ENCODE assay signal across 19 mouse cellular contexts in the genomic region with DNA sequence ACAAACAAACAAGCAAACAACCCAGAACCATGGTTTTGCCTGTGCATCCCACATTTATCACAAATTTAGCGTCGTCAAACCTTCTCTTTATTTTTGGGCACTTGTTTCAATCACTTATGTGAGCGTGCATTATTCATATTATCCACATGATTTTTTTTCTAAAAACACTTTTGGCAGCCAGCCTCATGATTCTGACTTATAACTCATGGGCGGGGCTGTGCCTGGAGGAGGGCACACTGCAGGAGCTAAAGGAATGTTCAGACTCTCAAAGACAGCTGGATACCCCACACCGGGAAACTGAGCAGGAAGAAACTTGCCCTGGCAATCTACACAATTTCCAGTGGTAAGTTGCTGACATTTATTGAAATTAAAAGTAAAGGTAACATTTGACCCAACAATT.
A peak's percentile ranks its signal among the peaks of the same experiment; 100 is the strongest.
DNase-seq lines count a peak whose midpoint lies in the region; ATAC-seq lines count a peak whose summit lies in the region.
"Had no signal": no experiment of that assay in that cellular context is flagged by ENCODE, and none has a peak within 500 bp of the region (broad histone marks: within the 10 kb centered on the region; RNA-seq: fewer than 3 reads in every experiment).

No protein-coding gene starts in this region.

- no peak overlapping the region for H3K4me2 ChIP-seq in limb, embryonic 15.5 days
- H3K4me2 ChIP-seq: embryonic facial prominence, embryonic 12.5 days; midbrain, embryonic 12.5 days; neural tube, embryonic 12.5 days had no signal

- 57% methylated on average over 5 of the region's 5 CpGs for WGBS in limb, embryonic 15.5 days

- DNase-seq in adrenal gland, postnatal 36 days: peak; percentile 5 to 28
- no peak for DNase-seq in adrenal gland, postnatal 4 days (ENCODE audit: low spot score in 2 of 2)
- DNase-seq in left cerebral cortex, postnatal 14 days (ENCODE audit: low spot score in 2 of 2): peak; percentile 14 to 50
- DNase-seq in left cerebral cortex, adult 18-20 months (ENCODE audit: low spot score in 2 of 2): no peak
- peak; percentile 83 for DNase-seq in NIH3T3 (ENCODE audit: low read depth)
- no peak for DNase-seq in thymus, postnatal 0 days (ENCODE audit: low spot score)
- no peak for DNase-seq in layer of hippocampus, adult 9-11 months
- DNase-seq: forebrain, postnatal 0 days; heart, adult 18-20 months; kidney, adult 11 months; spleen, adult 18-20 months had no signal

- intact Hi-C loops in left cerebral cortex, postnatal 14 days (cut with DNase I): no loop called here

- peaks cover 15% of the 10 kb centered on the region; the same call in 1 of the 2 replicates for H3K4me1 ChIP-seq in limb, embryonic 15.5 days
- H3K4me1 ChIP-seq: hindbrain, embryonic 10.5 days; midbrain, embryonic 12.5 days; neural tube, embryonic 12.5 days had no signal

- peak overlapping the region; percentile 33; the same call in 1 of the 2 replicates for H3K27ac ChIP-seq in limb, embryonic 15.5 days
- H3K27ac ChIP-seq: embryonic facial prominence, embryonic 12.5 days; hindbrain, embryonic 10.5 days; hindbrain, postnatal 0 days; liver, embryonic 14.5 days; midbrain, embryonic 12.5 days; neural tube, embryonic 12.5 days had no signal

- no peak for ATAC-seq in limb, embryonic 15.5 days (ENCODE audit: insufficient number of reproducible peaks, low FRiP score, low TSS enrichment, low read depth)

- H3K27me3 ChIP-seq in limb, embryonic 15.5 days: no peaks in the 10 kb centered on the region
- H3K27me3 ChIP-seq: CH12.LX; embryonic facial prominence, embryonic 12.5 days; midbrain, embryonic 12.5 days; neural tube, embryonic 12.5 days had no signal

- H3K4me3 ChIP-seq in limb, embryonic 15.5 days: no peak overlapping the region
- H3K4me3 ChIP-seq: embryonic facial prominence, embryonic 12.5 days; hindbrain, embryonic 10.5 days; midbrain, embryonic 12.5 days; neural tube, embryonic 12.5 days had no signal

- no peaks in the 10 kb centered on the region for H3K9me3 ChIP-seq in limb, embryonic 15.5 days
- H3K9me3 ChIP-seq: embryonic facial prominence, embryonic 12.5 days; hindbrain, embryonic 10.5 days; midbrain, embryonic 12.5 days; neural tube, embryonic 12.5 days had no signal

- H3K9ac ChIP-seq in limb, embryonic 15.5 days: no peak overlapping the region
- H3K9ac ChIP-seq: embryonic facial prominence, embryonic 12.5 days; forebrain, postnatal 0 days; liver, embryonic 14.5 days; midbrain, embryonic 12.5 days; neural tube, embryonic 12.5 days had no signal

- no peaks in the 10 kb centered on the region for H3K36me3 ChIP-seq in limb, embryonic 15.5 days
- H3K36me3 ChIP-seq: embryonic facial prominence, embryonic 12.5 days; hindbrain, embryonic 10.5 days; midbrain, embryonic 12.5 days; neural tube, embryonic 12.5 days had no signal

Comparison
In these comparisons a context has a peak if more than half of its experiments do, and no peak if none do; other contexts are left out.
1. DNase-seq: peak in adrenal gland, postnatal 36 days (2 of 2), left cerebral cortex, postnatal 14 days (2 of 2) and NIH3T3 (single experiment); none in adrenal gland, postnatal 4 days (0 of 2), left cerebral cortex, adult 18-20 months (0 of 2), thymus, postnatal 0 days (single experiment) and layer of hippocampus, adult 9-11 months (single experiment).